ENCODE assay signal across 7 mouse cellular contexts in genomic region chr1:194816913-194817312, GRCm38 (mm10).
A peak's percentile ranks its signal among the peaks of the same experiment; 100 is the strongest.
DNase-seq lines count a peak whose midpoint lies in the region; ATAC-seq and TF ChIP-seq lines count a peak whose summit lies in the region.

No protein-coding gene starts in this region.

- H3K4me1 ChIP-seq in embryonic facial prominence, embryonic 11.5 days (ENCODE audit: control insufficient read depth, insufficient read depth, low read length), result no peaks in the 10 kb centered on the region
- H3K4me1 ChIP-seq in kidney, adult 2 months (ENCODE audit: control insufficient read depth, insufficient read depth, low read length), result no peaks in the 10 kb centered on the region
- no peaks in the 10 kb centered on the region for H3K4me1 ChIP-seq in limb, embryonic 10.5 days
- no peaks in the 10 kb centered on the region for H3K4me1 ChIP-seq in midbrain, embryonic 14.5 days (ENCODE audit: control insufficient read depth, insufficient read depth, low read length)

- H3K9me3 ChIP-seq in embryonic facial prominence, embryonic 11.5 days (replicated peaks; ENCODE audit: control insufficient read depth, low read length), result no peaks in the 10 kb centered on the region
- H3K9me3 ChIP-seq in limb, embryonic 10.5 days (replicated peaks), result no peaks in the 10 kb centered on the region
- no peaks in the 10 kb centered on the region for H3K9me3 ChIP-seq in midbrain, embryonic 14.5 days (ENCODE audit: control insufficient read depth, low read length)

- no peak overlapping the region for H3K4me3 ChIP-seq in embryonic facial prominence, embryonic 11.5 days (ENCODE audit: low read depth, low read length)
- no peak overlapping the region for H3K4me3 ChIP-seq in kidney, adult 2 months (ENCODE audit: insufficient read depth, low read depth, low read length)
- H3K4me3 ChIP-seq in limb, embryonic 10.5 days, result no peak overlapping the region
- H3K4me3 ChIP-seq in midbrain, embryonic 14.5 days (replicated peaks; ENCODE audit: low read depth, low read length), result no peak overlapping the region

- H3K27ac ChIP-seq in embryonic facial prominence, embryonic 11.5 days (replicated peaks; ENCODE audit: low read depth, low read length), result no peak overlapping the region
- no peak overlapping the region for H3K27ac ChIP-seq in kidney, adult 2 months (ENCODE audit: insufficient read depth, low read depth, low read length)
- H3K27ac ChIP-seq in limb, embryonic 10.5 days, result no peak overlapping the region
- no peak overlapping the region for H3K27ac ChIP-seq in midbrain, embryonic 14.5 days (replicated peaks; ENCODE audit: low read depth, low read length)

- 41% methylated on average over 2 of the region's 2 CpGs for WGBS in embryonic facial prominence, embryonic 11.5 days
- 40% methylated on average over 2 of the region's 2 CpGs for WGBS in kidney, adult 2 months
- 41% methylated on average over 2 of the region's 2 CpGs for WGBS in limb, embryonic 10.5 days
- 33% methylated on average over 2 of the region's 2 CpGs for WGBS in midbrain, embryonic 14.5 days

- H3K36me3 ChIP-seq in embryonic facial prominence, embryonic 11.5 days (replicated peaks; ENCODE audit: control insufficient read depth, insufficient read depth, low read depth, low read length), result no peaks in the 10 kb centered on the region
- H3K36me3 ChIP-seq in kidney, adult 2 months (ENCODE audit: control insufficient read depth, insufficient read depth, low read length), result peaks cover 1% of the 10 kb centered on the region; the same call in 1 of the 2 replicates
- H3K36me3 ChIP-seq in limb, embryonic 10.5 days, result peaks cover 6% of the 10 kb centered on the region; the same call in 1 of the 2 replicates
- H3K36me3 ChIP-seq in midbrain, embryonic 14.5 days (ENCODE audit: control insufficient read depth, insufficient read depth, low read length), result peaks cover 26% of the 10 kb centered on the region

- H3K4me2 ChIP-seq in embryonic facial prominence, embryonic 11.5 days (ENCODE audit: low read depth, low read length), result no peak overlapping the region
- no peak overlapping the region for H3K4me2 ChIP-seq in midbrain, embryonic 14.5 days (ENCODE audit: low read length)

- peak; percentile 22 to 44 for DNase-seq in adrenal gland, postnatal 4 days (ENCODE audit: low spot score in 2 of 2)
- DNase-seq in embryonic facial prominence, embryonic 11.5 days (ENCODE audit: low spot score), result peak; percentile 77
- peak; percentile 83 to 90 for DNase-seq in heart, adult 18-20 months
- peak; percentile 63 for DNase-seq in kidney, adult 2 months
- DNase-seq in limb, embryonic 10.5 days (ENCODE audit: low spot score), result peak; percentile 68
- peak; percentile 88 for DNase-seq in midbrain, embryonic 14.5 days
- DNase-seq in spleen, postnatal 36 days (ENCODE audit: low spot score in 2 of 2), result peak; percentile 40 to 42

- no peak for TF ChIP-seq POLR2A in kidney, adult 2 months (IDR thresholded peaks at IDR 0.05; ENCODE audit: low read depth, low read length)

- no peak overlapping the region for H3K9ac ChIP-seq in embryonic facial prominence, embryonic 11.5 days (replicated peaks; ENCODE audit: low read length)
- H3K9ac ChIP-seq in midbrain, embryonic 14.5 days (replicated peaks; ENCODE audit: low read length), result no peak overlapping the region

- no peaks in the 10 kb centered on the region for H3K27me3 ChIP-seq in embryonic facial prominence, embryonic 11.5 days (ENCODE audit: control insufficient read depth, insufficient read depth, low read length)
- H3K27me3 ChIP-seq in kidney, adult 2 months (replicated peaks; ENCODE audit: control insufficient read depth, insufficient read depth, low read length), result no peaks in the 10 kb centered on the region
- H3K27me3 ChIP-seq in limb, embryonic 10.5 days (ENCODE audit: low read depth, poor library complexity, severe bottlenecking), result no peaks in the 10 kb centered on the region
- no peaks in the 10 kb centered on the region for H3K27me3 ChIP-seq in midbrain, embryonic 14.5 days (ENCODE audit: control insufficient read depth, insufficient read depth, low read length)

- TF ChIP-seq CTCF in kidney, adult 2 months (conservative IDR thresholded peaks at IDR 0.05; ENCODE audit: insufficient read depth, insufficient read length, low read depth, low read length), result peak; percentile 88

- ATAC-seq in embryonic facial prominence, embryonic 11.5 days (replicated peaks; ENCODE audit: insufficient number of reproducible peaks, low FRiP score, low TSS enrichment, low read depth), result peak; percentile 85
- ATAC-seq in midbrain, embryonic 14.5 days (ENCODE audit: low FRiP score, low TSS enrichment), result peak; percentile 67; the same call in 1 of the 2 replicates

Comparison
In these comparisons a context has a peak if more than half of its experiments do, and no peak if none do; other contexts are left out.
1. DNase-seq: peak in every context shown above with its lines; median percentile 88 in midbrain, embryonic 14.5 days; 86 in heart, adult 18-20 months; 77 in embryonic facial prominence, embryonic 11.5 days; 68 in limb, embryonic 10.5 days; 63 in kidney, adult 2 months; 41 in spleen, postnatal 36 days; 33 in adrenal gland, postnatal 4 days.